ENCODE assay signal across 9 mouse cellular contexts in genomic region chr5:122988021-122988751, GRCm38 (mm10). TPM values are rescaled to one million over a fixed set of nuclear protein-coding genes. Genes with fewer than 3 reads are reported as not detected.
DNase-seq lines count a peak whose midpoint lies in the region; ATAC-seq lines count a peak whose summit lies in the region.
"Had no signal": no experiment of that assay in that cellular context is flagged by ENCODE, and none has a peak within 500 bp of the region (broad histone marks: within the 10 kb centered on the region; RNA-seq: fewer than 3 reads in every experiment).

No protein-coding gene starts in this region.

- H3K4me1 ChIP-seq in embryonic facial prominence, embryonic 12.5 days, result peaks cover 52% of the 10 kb centered on the region

- peak overlapping the region; percentile 99 for H3K4me2 ChIP-seq in embryonic facial prominence, embryonic 12.5 days (replicated peaks)

- peak; percentile 2 for ATAC-seq in CD4-positive, CD25-positive, alpha-beta regulatory T cell, adult 4 months
- ATAC-seq in embryonic facial prominence, embryonic 12.5 days (ENCODE audit: insufficient number of reproducible peaks, insufficient read depth, low FRiP score, low TSS enrichment), result no peak

- peak; percentile 35 to 45 for DNase-seq in adrenal gland, adult 18-20 months (ENCODE audit: low spot score in 2 of 2)
- peak; percentile 47 for DNase-seq in heart, postnatal 4 days
- DNase-seq in layer of hippocampus, postnatal 10 days (ENCODE audit: low spot score in 2 of 2), result peak; percentile 49 to 63
- DNase-seq in lung, postnatal 36 days, result peak; percentile 52
- DNase-seq in right cerebral cortex, adult 18-20 months, result peak; percentile 67
- peak; percentile 32 for DNase-seq in yolk sac, embryonic 10.5 days (ENCODE audit: low spot score)

- peak overlapping the region; percentile 75 for H3K9ac ChIP-seq in embryonic facial prominence, embryonic 12.5 days

- H3K36me3 ChIP-seq in embryonic facial prominence, embryonic 12.5 days, result no peaks in the 10 kb centered on the region

- H3K27me3 ChIP-seq in embryonic facial prominence, embryonic 12.5 days, result 0 out of 2 replicates have a peak, but pooled peaks cover 4% of the 10 kb centered on the region

- no peaks in the 10 kb centered on the region for H3K9me3 ChIP-seq in embryonic facial prominence, embryonic 12.5 days

- under 1% methylated on average over 34 of the region's 41 CpGs for WGBS in embryonic facial prominence, embryonic 12.5 days

- peak overlapping the region; percentile 73 for H3K4me3 ChIP-seq in embryonic facial prominence, embryonic 12.5 days

- H3K27ac ChIP-seq in embryonic facial prominence, embryonic 12.5 days, result peak overlapping the region; percentile 88

RNA-seq across cellular contexts. Expression of gene Kdm2b, which starts 1.4 kb away (rescaled TPM):
- 10 to 100 TPM; 33.1 to 51.1 TPM for polyA plus RNA-seq in CD4-positive, CD25-positive, alpha-beta regulatory T cell, adult 4 months (2017; shearing (Covaris generic))
- total RNA-seq in adrenal gland, adult 18-20 months (2021), result 10 to 100 TPM; 13.0 to 13.7 TPM
- 77.9 and 84.4 TPM in 2 replicates for polyA plus RNA-seq in embryonic facial prominence, embryonic 12.5 days (2016; fragmentation: Nextera tagmentation; extraction: Ambion mirVana)
- total RNA-seq in heart, postnatal 4 days (2021), result 10 to 100 TPM; 27.7 to 29.5 TPM
- total RNA-seq in layer of hippocampus, postnatal 10 days (2021), result 10 to 100 TPM; 58.6 to 59.2 TPM

RNA-seq across cellular contexts. Expression of gene Orai1, which starts 26.7 kb away (rescaled TPM):
- polyA plus RNA-seq in CD4-positive, CD25-positive, alpha-beta regulatory T cell, adult 4 months (2017; shearing (Covaris generic)), result 1 to 10 TPM; 4.2 to 8.1 TPM
- 10 to 100 TPM; 10.1 to 11.0 TPM for total RNA-seq in adrenal gland, adult 18-20 months (2021)
- 12.3 and 14.8 TPM in 2 replicates for polyA plus RNA-seq in embryonic facial prominence, embryonic 12.5 days (2016; fragmentation: Nextera tagmentation; extraction: Ambion mirVana)
- 10 to 100 TPM; 19.2 to 19.8 TPM for total RNA-seq in heart, postnatal 4 days (2021)
- 10 to 100 TPM; 16.1 to 19.2 TPM for total RNA-seq in layer of hippocampus, postnatal 10 days (2021)

RNA-seq across cellular contexts. Expression of gene Morn3, which starts 58.6 kb away (rescaled TPM):
- 1 to 10 TPM; 5.2 to 6.9 TPM for polyA plus RNA-seq in CD4-positive, CD25-positive, alpha-beta regulatory T cell, adult 4 months (2017; shearing (Covaris generic))
- not detected for total RNA-seq in adrenal gland, adult 18-20 months (2021)
- polyA plus RNA-seq in embryonic facial prominence, embryonic 12.5 days (2016; fragmentation: Nextera tagmentation; extraction: Ambion mirVana), result not detected in 2 replicates
- total RNA-seq in heart, postnatal 4 days (2021), result not detected
- under 1 TPM; 0.51 to 0.85 TPM for total RNA-seq in layer of hippocampus, postnatal 10 days (2021)
- total RNA-seq: gastrocnemius, postnatal 36 days had no signal
